Comparison of ENCODE assay signal across 8 mouse cellular contexts in the genomic region with DNA sequence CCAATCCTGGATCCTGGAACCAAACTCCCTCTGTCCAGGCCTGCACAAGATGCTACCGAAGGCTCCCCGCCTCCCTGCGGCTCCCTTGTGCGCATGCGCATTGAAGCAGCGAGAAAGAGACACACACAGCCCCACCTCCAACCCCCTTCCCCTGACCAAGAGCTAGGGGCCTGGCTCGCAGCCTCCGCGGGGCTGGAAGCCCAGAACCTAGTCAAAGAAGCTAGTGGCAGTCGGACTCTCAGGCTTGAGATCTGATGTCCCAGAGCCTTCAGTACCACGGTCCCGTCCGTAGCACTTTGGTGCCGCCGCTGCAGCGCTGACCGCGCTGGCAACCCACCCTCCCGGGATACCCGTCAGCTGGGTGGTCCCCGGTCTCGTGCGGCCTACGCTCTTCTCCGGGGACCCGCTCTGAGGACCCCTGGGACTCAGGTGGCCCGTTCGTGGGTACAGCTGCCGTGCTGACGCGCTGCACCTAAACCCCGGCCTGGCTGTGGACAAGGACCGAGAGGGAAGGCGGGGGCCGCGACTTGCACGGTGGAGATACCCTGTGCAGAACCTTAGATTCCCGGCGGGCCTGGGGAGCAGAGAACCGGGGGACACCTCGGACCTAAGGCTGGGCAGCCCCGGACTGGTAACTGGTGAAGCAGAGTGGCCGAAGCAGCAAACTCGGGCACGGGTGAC. TPM values are rescaled to one million over a fixed set of nuclear protein-coding genes. Genes with fewer than 3 reads are reported as not detected.
DNase-seq lines count a peak whose midpoint lies in the region; ATAC-seq lines count a peak whose summit lies in the region.

A gene (plus strand): TSS at position 128 of the 681 bp plus-strand sequence.

- H3K9me3 ChIP-seq in intestine, embryonic 15.5 days = no peaks in the 10 kb centered on the region

- peak within 1 kb of the TSS; percentile 82 for H3K9ac ChIP-seq in intestine, embryonic 15.5 days

- ATAC-seq in intestine, embryonic 15.5 days = peak; percentile 98
- ATAC-seq in megakaryocyte-erythroid progenitor cell, adult 5-6 weeks (replicated peaks; ENCODE audit: low FRiP score, low TSS enrichment, poor library complexity, severe bottlenecking) = peak; percentile 92

- peak within 1 kb of the TSS; percentile 70 for H3K27ac ChIP-seq in intestine, embryonic 15.5 days

- H3K36me3 ChIP-seq in intestine, embryonic 15.5 days = 0 out of 2 replicates have a peak, but pooled peaks cover 5% of the 10 kb centered on the region

- H3K27me3 ChIP-seq in intestine, embryonic 15.5 days (replicated peaks) = no peaks in the 10 kb centered on the region

- intact Hi-C loops in gastrocnemius, postnatal 36 days (cut with DNase I) = loop anchor here (5.0 kb wide), 1 partner anchor 33 kb away; a partner anchor contains a TSS
- intact Hi-C loops in left cerebral cortex, postnatal 14 days (cut with DNase I) = loop anchor here (5.0 kb wide), 1 partner anchor 33 kb away; a partner anchor contains a TSS

- peak within 1 kb of the TSS; percentile 83 for H3K4me2 ChIP-seq in intestine, embryonic 15.5 days (replicated peaks)

- 0 out of 2 replicates have a peak, but pooled peaks cover 6% of the 10 kb centered on the region for H3K4me1 ChIP-seq in intestine, embryonic 15.5 days (replicated peaks)

- peak; percentile 64 to 75 for DNase-seq in adrenal gland, adult 18-20 months (ENCODE audit: low spot score in 2 of 2)
- peak; percentile 95 for DNase-seq in embryo, embryonic 10 days (ENCODE audit: low spot score)
- DNase-seq in gastrocnemius, postnatal 36 days = peak; percentile 73 to 75
- peak; percentile 84 to 85 for DNase-seq in left cerebral cortex, postnatal 14 days (ENCODE audit: low spot score in 2 of 2)
- peak; percentile 81 to 82 for DNase-seq in right cerebral cortex, postnatal 36 days (ENCODE audit: low spot score in 2 of 2)
- DNase-seq in urinary bladder, postnatal 4 days (ENCODE audit: low spot score in 2 of 2) = peak; percentile 77 to 82

- peak within 1 kb of the TSS; percentile 85 for H3K4me3 ChIP-seq in intestine, embryonic 15.5 days (replicated peaks)

- under 1% methylated on average over 45 of the region's 45 CpGs for WGBS in intestine, embryonic 15.5 days

RNA-seq across cellular contexts. Expression of the gene that starts here (rescaled TPM):
- 1 to 10 TPM; 2.5 to 2.7 TPM for total RNA-seq in adrenal gland, adult 18-20 months (2021)
- total RNA-seq in gastrocnemius, postnatal 36 days (2021) = 1 to 10 TPM; 1.2 to 2.2 TPM
- 3.7 and 4.2 TPM in 2 replicates for polyA plus RNA-seq in intestine, embryonic 15.5 days (2015; fragmentation: Nextera tagmentation; extraction: Ambion mirVana)
- 10 to 100 TPM; 11.7 TPM for total RNA-seq in left cerebral cortex, postnatal 14 days (2021)
- total RNA-seq in megakaryocyte-erythroid progenitor cell, adult 5-6 weeks (2014; fragmentation: Nextera tagmentation) = 1.4 TPM in 1 of 2 replicates, not detected in the other
- total RNA-seq in megakaryocyte-erythroid progenitor cell, adult 5-6 weeks (2017) = 0.50 and 0.56 TPM in 2 replicates

Comparison
In these comparisons a context has a peak if more than half of its experiments do, and no peak if none do; other contexts are left out.
1. Peak in every context shown above with its lines: DNase-seq, ATAC-seq, H3K4me3 ChIP-seq and H3K27ac ChIP-seq.